Mouse (Mus musculus) liver, postnatal 0 days (tissue): ENCODE data around the gene Pate4. TPM values are rescaled to one million over a fixed set of nuclear protein-coding genes. Genes with fewer than 3 reads are reported as not detected.
"Not testable (repeated sequence)": the region's sequence is repeated elsewhere in the genome, so short reads cannot be mapped to it uniquely, and the experiment has no call there.

Experiments
- ATAC-seq: fragments of 200-750 bp; cut with Nextera tagmentation; 2 replicates; pipeline ENCODE4 v1.8.0; 2017; ENCODE audit warnings: mild to moderate bottlenecking, moderate library complexity
- DNase-seq: peaks from one replicate; pipeline ENCODE4 v3.0.0-alpha.2; 2016
- H3K27ac ChIP-seq: fragments of 300-500 bp; sonication (generic); 2 replicates; pipeline ENCODE4 v1.5.1; 2014; ENCODE audit warnings: antibody characterized with exemption, moderate library complexity, mild to moderate bottlenecking, low read depth
- H3K27me3 ChIP-seq: fragments of 300-500 bp; sonication (generic); 2 replicates; pipeline ENCODE4 v1.6.1; 2014; ENCODE audit warnings: low read length, control low read depth, mixed read lengths; ENCODE audit not compliant: insufficient read depth
- H3K36me3 ChIP-seq: fragments of 300-500 bp; sonication (generic); replicated peaks from 2 replicates; pipeline ENCODE4 v1.6.1; 2014; ENCODE audit warnings: mild to moderate bottlenecking, control low read depth, low read length, moderate library complexity, mixed read lengths; ENCODE audit not compliant: insufficient read depth
- H3K4me1 ChIP-seq: fragments of 300-500 bp; sonication (generic); 2 replicates; pipeline ENCODE4 v1.6.1; 2014; ENCODE audit warnings: antibody characterized with exemption, mild to moderate bottlenecking, control low read depth; ENCODE audit not compliant: insufficient read depth
- H3K4me2 ChIP-seq: fragments of 300-500 bp; sonication (generic); 2 replicates; pipeline ENCODE4 v1.6.1; 2014; ENCODE audit warnings: low read depth, mild to moderate bottlenecking, low read length, moderate library complexity, mixed read lengths
- H3K4me3 ChIP-seq: fragments of 300-500 bp; sonication (generic); 2 replicates; pipeline ENCODE4 v1.5.1; 2014; ENCODE audit warnings: low read depth, low read length
- H3K9ac ChIP-seq: fragments of 300-500 bp; sonication (generic); replicated peaks from 2 replicates; pipeline ENCODE4 v1.6.1; 2014; ENCODE audit warnings: mild to moderate bottlenecking, moderate library complexity
- H3K9me3 ChIP-seq: fragments of 300-500 bp; sonication (generic); 2 replicates; pipeline ENCODE4 v1.6.1; 2016; ENCODE audit warnings: mild to moderate bottlenecking, control low read depth, low read length, mixed read lengths
- CTCF ChIP-seq: sonication (generic); IDR thresholded peaks from 2 replicates; pipeline ENCODE4 v1.5.1; 2016; ENCODE audit warnings: antibody characterized with exemption, low read depth
- EP300 ChIP-seq: IDR thresholded peaks from 2 replicates; pipeline ENCODE4 v1.6.1; 2016; ENCODE audit warnings: antibody characterized with exemption, low read depth, mild to moderate bottlenecking
- WGBS: fragments of 180-500 bp; shearing (Covaris S2); extraction: QIAGEN DNeasy Blood & Tissue Kit; methylation state at CpG from one replicate; pipeline ENCODE4 v1.1.7; 2014; ENCODE audit not compliant: insufficient replicate concordance; 5-methylcytosine and 5-hydroxymethylcytosine counted together
- polyA plus RNA-seq: library from polyadenylated mRNA; unstranded; fragments of >200 nt; fragmentation: Nextera tagmentation; extraction: Ambion mirVana; gene quantifications from 2 replicates; pipeline ENCODE4 v1.2.1, GENCODE M21; 2015

Gene Pate4
- not detected in 2 replicates for polyA plus RNA-seq

- 74% methylated on average over 1 of the region's 1 CpGs for WGBS
- H3K9ac ChIP-seq: no peak within 1 kb of the TSS
- no peaks in the 10 kb centered on the region for H3K27me3 ChIP-seq
- H3K4me3 ChIP-seq: no peak within 1 kb of the TSS
- H3K4me1 ChIP-seq: no peaks in the 10 kb centered on the region
- DNase-seq (no peak), ATAC-seq (no peak)
- H3K4me2 ChIP-seq: no peak within 1 kb of the TSS
- no peak for TF ChIP-seq EP300
- TF ChIP-seq CTCF: no peak
- no peaks in the 10 kb centered on the region for H3K9me3 ChIP-seq
- no peaks in the 10 kb centered on the region for H3K36me3 ChIP-seq
- H3K27ac ChIP-seq: no peak within 1 kb of the TSS
Observed at GRCm38 (mm10) chr9:35611841-35612240, at the start of gene Pate4. TSS of gene Pate4 (minus strand) at chr9:35611941.

GRCm38 (mm10) chr9:35648102-35648501, 36.4 kb upstream of the Pate4 start, which contains the start of gene Pate3:
TSS of gene Pate3 (minus strand) at chr9:35648202.
- H3K9ac ChIP-seq: no peak within 1 kb of the TSS
- H3K4me1 ChIP-seq: no peaks in the 10 kb centered on the region
- no peak within 1 kb of the TSS for H3K4me3 ChIP-seq
- no peak within 1 kb of the TSS for H3K27ac ChIP-seq
- no peaks in the 10 kb centered on the region for H3K9me3 ChIP-seq
- no peak within 1 kb of the TSS for H3K4me2 ChIP-seq
- no peak for TF ChIP-seq EP300
- TF ChIP-seq CTCF: no peak
- ATAC-seq: no peak
- WGBS: 48% methylated on average over 1 of the region's 1 CpGs
- no peak for DNase-seq
- H3K36me3 ChIP-seq: no peaks in the 10 kb centered on the region
- no peaks in the 10 kb centered on the region for H3K27me3 ChIP-seq

GRCm38 (mm10) chr9:35632981-35633380, 21.2 kb upstream of the Pate4 start:
- WGBS: 72% methylated on average over 1 of the region's 1 CpGs
- no peak for ATAC-seq
- Histone ChIP-seq H3K4me2 (no peak overlapping the region), H3K9ac (no peak overlapping the region), H3K4me1 (no peaks in the 10 kb centered on the region), H3K27me3 (no peaks in the 10 kb centered on the region), H3K4me3 (no peak overlapping the region), H3K36me3 (no peaks in the 10 kb centered on the region), H3K27ac (no peak overlapping the region), H3K9me3 (no peaks in the 10 kb centered on the region)
- TF ChIP-seq EP300: no peak
- TF ChIP-seq CTCF: no peak
- DNase-seq: no peak

GRCm38 (mm10) chr9:35616784-35617183, 5.0 kb upstream of the Pate4 start:
- WGBS: 55% methylated on average over 2 of the region's 2 CpGs
- not testable (repeated sequence) for H3K4me2 ChIP-seq, H3K9ac ChIP-seq, H3K36me3 ChIP-seq, H3K9me3 ChIP-seq, H3K27me3 ChIP-seq, DNase-seq, H3K27ac ChIP-seq, H3K4me1 ChIP-seq, H3K4me3 ChIP-seq, ATAC-seq

GRCm38 (mm10) chr9:35614005-35614404, 2.3 kb upstream of the Pate4 start:
- Histone ChIP-seq H3K4me3 (no peak overlapping the region), H3K27ac (no peak overlapping the region), H3K9ac (no peak overlapping the region), H3K9me3 (no peaks in the 10 kb centered on the region), H3K4me1 (no peaks in the 10 kb centered on the region), H3K4me2 (no peak overlapping the region), H3K27me3 (no peaks in the 10 kb centered on the region), H3K36me3 (no peaks in the 10 kb centered on the region)
- DNase-seq (no peak), ATAC-seq (no peak)
- WGBS: 25% methylated on average over 2 of the region's 2 CpGs
- TF ChIP-seq CTCF (peak; percentile 42), EP300 (no peak)

GRCm38 (mm10) chr9:35607647-35608405, 3.9 kb downstream of the Pate4 start:
- no peaks in the 10 kb centered on the region for H3K27me3 ChIP-seq
- H3K9me3 ChIP-seq: no peaks in the 10 kb centered on the region
- no peak for DNase-seq
- no peak overlapping the region for H3K4me3 ChIP-seq
- 52% methylated on average over 8 of the region's 8 CpGs for WGBS
- H3K36me3 ChIP-seq: no peaks in the 10 kb centered on the region
- no peak for TF ChIP-seq EP300
- TF ChIP-seq CTCF: no peak
- H3K27ac ChIP-seq: no peak overlapping the region
- H3K4me2 ChIP-seq: no peak overlapping the region
- H3K9ac ChIP-seq: no peak overlapping the region
- no peaks in the 10 kb centered on the region for H3K4me1 ChIP-seq
- no peak for ATAC-seq
